Mouse (Mus musculus): ENCODE measurements around the gene Slc12a7. TPM values are rescaled to one million over a fixed set of nuclear protein-coding genes. Genes with fewer than 3 reads are reported as not detected.

The Slc12a7 gene
- polyA plus RNA-seq, 1 experiment from 2014 or later = 32.7 TPM

- Histone ChIP-seq H3K9ac (ENCODE audit: low read depth, low read length) (no peak overlapping the region), H3K4me2 (no peak overlapping the region), H3K9me3 (replicated peaks; ENCODE audit: control insufficient read depth, low read length) (no peaks in the 10 kb centered on the region), H3K27me3 (ENCODE audit: control insufficient read depth, insufficient read depth, low read length) (no peaks in the 10 kb centered on the region), H3K4me3 (ENCODE audit: low read depth, low read length) (no peak overlapping the region), H3K27ac (ENCODE audit: low read depth, low read length) (no peak overlapping the region), H3K4me1 (ENCODE audit: control insufficient read depth, insufficient read depth, low read length) (no peaks in the 10 kb centered on the region), H3K36me3 (ENCODE audit: control insufficient read depth, insufficient read depth, low read length) (no peaks in the 10 kb centered on the region)
- 63% methylated on average over 4 of the region's 4 CpGs for WGBS (ENCODE audit: insufficient replicate concordance)
- ATAC-seq (replicated peaks; ENCODE audit: insufficient number of reproducible peaks, low FRiP score, low TSS enrichment) = peak; percentile 46; the same call in 1 of the 2 replicates
Measured at GRCm38 (mm10) chr13:73742944-73743343, 10.1 kb downstream of the Slc12a7 start.

DNA sequence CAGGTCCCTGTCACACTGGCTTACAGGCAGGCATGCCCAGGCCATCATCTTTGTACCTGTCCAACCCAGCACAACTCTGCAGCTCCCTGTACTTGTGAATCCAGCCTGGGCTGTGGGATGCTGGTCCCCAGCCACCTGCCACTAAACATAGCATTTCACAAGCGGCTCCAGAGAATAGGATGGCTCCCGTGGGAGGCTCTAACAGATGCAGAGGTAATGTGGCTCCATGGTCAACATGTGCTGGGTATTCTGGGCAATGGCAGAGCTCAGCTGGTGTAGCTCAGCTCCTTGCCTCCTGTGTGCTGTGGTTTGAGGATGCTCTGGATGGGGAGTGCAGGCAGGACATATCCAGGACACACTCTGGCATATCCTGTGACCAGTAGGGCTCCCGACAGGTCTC, 10.8 kb downstream of the Slc12a7 start:
- Histone ChIP-seq H3K27me3 (ENCODE audit: control insufficient read depth, insufficient read depth, low read length) (no peaks in the 10 kb centered on the region), H3K4me1 (ENCODE audit: control insufficient read depth, insufficient read depth, low read length) (no peaks in the 10 kb centered on the region), H3K9me3 (replicated peaks; ENCODE audit: control insufficient read depth, low read length) (no peaks in the 10 kb centered on the region), H3K4me2 (no peak overlapping the region), H3K36me3 (ENCODE audit: control insufficient read depth, insufficient read depth, low read length) (no peaks in the 10 kb centered on the region), H3K4me3 (ENCODE audit: low read depth, low read length) (no peak overlapping the region), H3K27ac (ENCODE audit: low read depth, low read length) (no peak overlapping the region), H3K9ac (ENCODE audit: low read depth, low read length) (no peak overlapping the region)
- no peak for ATAC-seq (replicated peaks; ENCODE audit: insufficient number of reproducible peaks, low FRiP score, low TSS enrichment)
- 68% methylated on average over 3 of the region's 3 CpGs for WGBS (ENCODE audit: insufficient replicate concordance)

- no peaks in the 10 kb centered on the region for H3K9me3 ChIP-seq (replicated peaks; ENCODE audit: control insufficient read depth, low read length)
- no peak overlapping the region for H3K4me3 ChIP-seq (ENCODE audit: low read depth, low read length)
- H3K9ac ChIP-seq (ENCODE audit: low read depth, low read length) = no peak overlapping the region
- no peak overlapping the region for H3K27ac ChIP-seq (ENCODE audit: low read depth, low read length)
- WGBS (ENCODE audit: insufficient replicate concordance) = 32% methylated on average over 15 of the region's 15 CpGs
- no peak overlapping the region for H3K4me2 ChIP-seq
- H3K36me3 ChIP-seq (ENCODE audit: control insufficient read depth, insufficient read depth, low read length) = no peaks in the 10 kb centered on the region
- H3K27me3 ChIP-seq (ENCODE audit: control insufficient read depth, insufficient read depth, low read length) = no peaks in the 10 kb centered on the region; the same call in 1 of the 2 replicates
- no peaks in the 10 kb centered on the region for H3K4me1 ChIP-seq (ENCODE audit: control insufficient read depth, insufficient read depth, low read length)
- no peak for ATAC-seq (replicated peaks; ENCODE audit: insufficient number of reproducible peaks, low FRiP score, low TSS enrichment)
Measured at GRCm38 (mm10) chr13:73748663-73749440, 16.0 kb downstream of the Slc12a7 start.

DNA sequence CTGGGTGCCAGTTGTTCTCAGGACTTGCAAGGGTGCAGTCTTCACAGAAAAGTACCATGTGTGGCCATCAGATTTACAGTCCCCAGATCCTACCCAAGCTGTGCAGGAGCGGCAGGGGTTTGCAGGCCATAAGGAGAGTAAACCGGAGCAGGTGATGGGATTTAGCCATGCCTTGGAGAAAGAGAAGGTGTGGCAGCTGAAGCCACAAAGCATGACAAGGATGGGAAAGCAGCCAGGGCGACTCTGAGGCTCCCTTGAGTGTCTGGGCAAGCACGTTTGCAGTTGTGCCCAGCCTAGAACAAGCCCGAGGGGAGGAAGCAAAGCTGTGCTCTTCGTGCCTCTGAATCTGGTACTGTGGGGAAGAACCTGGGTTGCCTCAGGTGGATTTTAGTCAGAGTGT, 17.5 kb downstream of the Slc12a7 start:
- WGBS (ENCODE audit: insufficient replicate concordance) = 64% methylated on average over 6 of the region's 6 CpGs
- Histone ChIP-seq H3K4me2 (no peak overlapping the region), H3K9me3 (replicated peaks; ENCODE audit: control insufficient read depth, low read length) (no peaks in the 10 kb centered on the region), H3K4me3 (ENCODE audit: low read depth, low read length) (no peak overlapping the region), H3K27ac (ENCODE audit: low read depth, low read length) (no peak overlapping the region), H3K27me3 (ENCODE audit: control insufficient read depth, insufficient read depth, low read length) (no peaks in the 10 kb centered on the region; the same call in 1 of the 2 replicates), H3K4me1 (ENCODE audit: control insufficient read depth, insufficient read depth, low read length) (peaks cover under 1% of the 10 kb centered on the region; the same call in 1 of the 2 replicates), H3K9ac (ENCODE audit: low read depth, low read length) (no peak overlapping the region), H3K36me3 (ENCODE audit: control insufficient read depth, insufficient read depth, low read length) (no peaks in the 10 kb centered on the region)
- no peak for ATAC-seq (replicated peaks; ENCODE audit: insufficient number of reproducible peaks, low FRiP score, low TSS enrichment)

DNA sequence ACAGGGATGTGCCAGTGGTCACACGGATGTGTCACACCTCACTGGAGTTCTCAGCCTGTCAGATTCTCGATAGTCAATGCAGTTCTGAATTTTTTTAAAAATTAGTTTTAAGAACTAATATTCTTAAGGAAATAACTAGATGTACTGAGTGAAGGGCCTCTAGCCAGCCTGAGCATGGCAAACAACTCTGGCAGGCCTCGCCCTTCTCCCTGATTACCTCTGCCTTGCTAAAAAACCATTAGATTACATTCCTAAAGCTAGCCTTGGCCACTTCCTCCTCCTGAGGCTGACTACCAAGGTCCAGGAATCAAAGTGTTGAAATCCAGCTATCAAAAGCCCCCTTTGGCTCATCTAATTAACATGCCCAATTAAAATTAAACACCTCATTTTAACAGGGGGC, 18.4 kb downstream of the Slc12a7 start:
- Histone ChIP-seq H3K9ac (ENCODE audit: low read depth, low read length) (no peak overlapping the region), H3K4me2 (no peak overlapping the region), H3K4me3 (ENCODE audit: low read depth, low read length) (no peak overlapping the region), H3K9me3 (replicated peaks; ENCODE audit: control insufficient read depth, low read length) (no peaks in the 10 kb centered on the region), H3K4me1 (ENCODE audit: control insufficient read depth, insufficient read depth, low read length) (peaks cover 8% of the 10 kb centered on the region; the same call in 1 of the 2 replicates), H3K36me3 (ENCODE audit: control insufficient read depth, insufficient read depth, low read length) (no peaks in the 10 kb centered on the region), H3K27me3 (ENCODE audit: control insufficient read depth, insufficient read depth, low read length) (no peaks in the 10 kb centered on the region; the same call in 1 of the 2 replicates), H3K27ac (ENCODE audit: low read depth, low read length) (no peak overlapping the region)
- no peak for ATAC-seq (replicated peaks; ENCODE audit: insufficient number of reproducible peaks, low FRiP score, low TSS enrichment)
- WGBS (ENCODE audit: insufficient replicate concordance) = 84% methylated on average over 3 of the region's 3 CpGs

- H3K27me3 ChIP-seq (ENCODE audit: control insufficient read depth, insufficient read depth, low read length) = no peaks in the 10 kb centered on the region
- H3K4me2 ChIP-seq = no peak overlapping the region
- H3K4me1 ChIP-seq (ENCODE audit: control insufficient read depth, insufficient read depth, low read length) = peaks cover 8% of the 10 kb centered on the region; the same call in 1 of the 2 replicates
- H3K4me3 ChIP-seq (ENCODE audit: low read depth, low read length) = no peak overlapping the region
- no peaks in the 10 kb centered on the region for H3K36me3 ChIP-seq (ENCODE audit: control insufficient read depth, insufficient read depth, low read length)
- H3K9me3 ChIP-seq (replicated peaks; ENCODE audit: control insufficient read depth, low read length) = no peaks in the 10 kb centered on the region
- no peak overlapping the region for H3K27ac ChIP-seq (ENCODE audit: low read depth, low read length)
- no peak for ATAC-seq (replicated peaks; ENCODE audit: insufficient number of reproducible peaks, low FRiP score, low TSS enrichment)
- no peak overlapping the region for H3K9ac ChIP-seq (ENCODE audit: low read depth, low read length)
- 42% methylated on average over 3 of the region's 3 CpGs for WGBS (ENCODE audit: insufficient replicate concordance)
Measured at GRCm38 (mm10) chr13:73755809-73756208, 22.9 kb downstream of the Slc12a7 start.

DNA sequence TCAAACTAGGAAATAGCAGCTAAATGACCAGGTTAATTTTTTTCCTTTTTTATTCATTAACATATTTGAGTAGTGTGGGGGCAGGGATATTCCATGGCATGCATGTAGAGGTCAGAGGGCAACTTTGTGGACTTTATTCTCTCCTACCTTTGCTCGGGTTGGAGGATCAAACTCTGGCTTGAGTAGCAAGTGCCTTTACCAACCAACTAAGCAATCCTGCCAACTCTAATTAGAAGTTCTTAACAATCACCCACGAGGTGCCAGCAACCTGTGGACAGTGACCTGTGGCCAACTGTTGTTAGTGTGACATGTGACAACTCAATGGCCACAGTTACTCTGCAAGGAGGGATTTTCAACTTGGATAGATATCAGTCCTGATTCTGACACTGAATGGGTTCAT, 24.0 kb downstream of the Slc12a7 start:
- H3K9ac ChIP-seq (ENCODE audit: low read depth, low read length) = no peak overlapping the region
- WGBS (ENCODE audit: insufficient replicate concordance) = 73% methylated on average over 2 of the region's 2 CpGs
- H3K4me3 ChIP-seq (ENCODE audit: low read depth, low read length) = no peak overlapping the region
- H3K27me3 ChIP-seq (ENCODE audit: control insufficient read depth, insufficient read depth, low read length) = no peaks in the 10 kb centered on the region
- H3K27ac ChIP-seq (ENCODE audit: low read depth, low read length) = no peak overlapping the region
- no peaks in the 10 kb centered on the region for H3K9me3 ChIP-seq (replicated peaks; ENCODE audit: control insufficient read depth, low read length)
- ATAC-seq (replicated peaks; ENCODE audit: insufficient number of reproducible peaks, low FRiP score, low TSS enrichment) = no peak
- H3K36me3 ChIP-seq (ENCODE audit: control insufficient read depth, insufficient read depth, low read length) = no peaks in the 10 kb centered on the region
- peaks cover 8% of the 10 kb centered on the region; the same call in 1 of the 2 replicates for H3K4me1 ChIP-seq (ENCODE audit: control insufficient read depth, insufficient read depth, low read length)
- no peak overlapping the region for H3K4me2 ChIP-seq

- Histone ChIP-seq H3K4me2 (no peak overlapping the region), H3K27me3 (ENCODE audit: control insufficient read depth, insufficient read depth, low read length) (no peaks in the 10 kb centered on the region), H3K27ac (ENCODE audit: low read depth, low read length) (no peak overlapping the region), H3K9me3 (replicated peaks; ENCODE audit: control insufficient read depth, low read length) (no peaks in the 10 kb centered on the region), H3K36me3 (ENCODE audit: control insufficient read depth, insufficient read depth, low read length) (no peaks in the 10 kb centered on the region), H3K4me1 (ENCODE audit: control insufficient read depth, insufficient read depth, low read length) (peaks cover 8% of the 10 kb centered on the region; the same call in 1 of the 2 replicates), H3K4me3 (ENCODE audit: low read depth, low read length) (no peak overlapping the region), H3K9ac (ENCODE audit: low read depth, low read length) (no peak overlapping the region)
- no peak for ATAC-seq (replicated peaks; ENCODE audit: insufficient number of reproducible peaks, low FRiP score, low TSS enrichment)
Measured at GRCm38 (mm10) chr13:73757362-73757761, 24.5 kb downstream of the Slc12a7 start.

GRCm38 (mm10) chr13:73759596-73759995, 26.7 kb downstream of the Slc12a7 start:
- H3K9me3 ChIP-seq (replicated peaks; ENCODE audit: control insufficient read depth, low read length) = no peaks in the 10 kb centered on the region
- no peak overlapping the region for H3K4me2 ChIP-seq
- no peak overlapping the region for H3K4me3 ChIP-seq (ENCODE audit: low read depth, low read length)
- no peak overlapping the region for H3K9ac ChIP-seq (ENCODE audit: low read depth, low read length)
- H3K27me3 ChIP-seq (ENCODE audit: control insufficient read depth, insufficient read depth, low read length) = no peaks in the 10 kb centered on the region
- no peak for ATAC-seq (replicated peaks; ENCODE audit: insufficient number of reproducible peaks, low FRiP score, low TSS enrichment)
- no peaks in the 10 kb centered on the region for H3K36me3 ChIP-seq (ENCODE audit: control insufficient read depth, insufficient read depth, low read length)
- WGBS (ENCODE audit: insufficient replicate concordance) = 69% methylated on average over 3 of the region's 3 CpGs
- no peak overlapping the region for H3K27ac ChIP-seq (ENCODE audit: low read depth, low read length)
- peaks cover 8% of the 10 kb centered on the region; the same call in 1 of the 2 replicates for H3K4me1 ChIP-seq (ENCODE audit: control insufficient read depth, insufficient read depth, low read length)
